Mouse (Mus musculus) mesoderm, embryonic 11.5 days (tissue): Measurements from ENCODE around the gene Cklf.
"Not testable (repeated sequence)": the region's sequence is repeated elsewhere in the genome, so short reads cannot be mapped to it uniquely, and the experiment has no call there.

ENCODE experiments used
- DNase-seq: peaks from one replicate; pipeline ENCODE4 v3.0.0-alpha.2; 2012; ENCODE audit warnings: low read depth, low spot score

Gene Cklf

DNA sequence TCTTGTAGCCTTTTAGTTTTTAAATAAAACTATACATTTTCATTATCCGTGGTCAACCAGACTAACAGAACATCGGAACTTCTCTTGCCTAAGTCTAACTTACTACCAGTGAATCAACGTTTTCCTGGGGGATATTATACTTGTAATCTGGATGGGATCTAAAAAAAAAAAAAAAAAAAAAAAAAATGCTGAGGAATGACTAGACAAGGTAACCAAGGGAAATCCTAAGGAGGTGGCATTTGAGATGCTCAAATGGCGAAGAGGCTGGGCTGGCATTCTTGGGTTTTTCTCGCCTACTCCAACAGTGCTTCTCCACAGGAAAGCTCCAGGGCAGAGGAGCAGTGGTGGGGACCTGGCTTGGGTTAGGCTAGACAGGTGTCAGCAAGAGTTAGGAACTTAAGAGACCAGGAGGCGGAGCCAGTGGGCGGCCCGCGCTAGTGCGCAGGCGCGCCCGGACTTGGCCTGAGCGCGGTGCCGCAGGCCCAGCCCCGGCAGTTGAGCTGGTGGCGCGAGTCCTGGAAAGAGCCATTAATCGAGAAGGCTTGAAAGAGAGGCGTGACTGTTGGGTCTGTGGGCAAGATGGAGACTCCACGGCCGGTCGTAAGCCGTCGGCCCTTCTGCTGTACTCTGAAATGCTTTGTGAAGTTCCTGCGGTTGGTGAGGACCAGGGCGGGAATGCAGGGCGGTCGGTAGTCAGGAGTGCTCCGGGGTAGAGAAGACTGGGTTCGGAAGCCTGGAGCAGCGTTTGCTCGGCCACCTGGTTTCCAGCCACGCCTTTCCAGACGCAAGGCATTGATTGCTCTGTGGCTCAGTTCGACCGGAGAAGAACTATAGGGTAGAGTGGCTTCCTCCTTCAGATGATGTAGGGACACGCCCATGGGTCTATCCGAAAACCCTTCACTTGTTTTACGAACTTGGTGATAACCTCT, at the start of gene Cklf:
Gene Cklf, plus strand, starts transcription at position 423 of the 929 bp plus-strand sequence.
- peak; percentile 97 for DNase-seq

DNA sequence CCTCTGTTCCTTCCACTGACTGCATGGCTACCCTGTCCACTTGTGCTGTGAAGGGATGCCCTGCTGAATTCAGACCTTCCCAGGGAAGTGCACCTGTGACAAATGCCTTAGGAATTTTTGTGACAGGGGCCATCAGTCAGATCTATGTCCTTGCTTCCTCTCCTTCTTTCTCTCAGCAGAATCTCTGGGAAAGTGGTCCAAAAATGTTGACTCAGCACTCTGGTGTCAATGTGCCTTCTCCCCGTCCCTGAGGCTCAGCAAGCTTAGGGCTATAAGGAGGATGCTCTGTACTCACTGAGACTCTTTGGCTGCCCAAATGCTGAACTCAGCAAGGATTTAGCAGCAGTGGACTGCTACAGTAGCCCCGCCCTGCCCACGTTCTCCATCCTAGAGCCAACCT, 49.0 kb upstream of the Cklf start:
- DNase-seq = no peak

DNA sequence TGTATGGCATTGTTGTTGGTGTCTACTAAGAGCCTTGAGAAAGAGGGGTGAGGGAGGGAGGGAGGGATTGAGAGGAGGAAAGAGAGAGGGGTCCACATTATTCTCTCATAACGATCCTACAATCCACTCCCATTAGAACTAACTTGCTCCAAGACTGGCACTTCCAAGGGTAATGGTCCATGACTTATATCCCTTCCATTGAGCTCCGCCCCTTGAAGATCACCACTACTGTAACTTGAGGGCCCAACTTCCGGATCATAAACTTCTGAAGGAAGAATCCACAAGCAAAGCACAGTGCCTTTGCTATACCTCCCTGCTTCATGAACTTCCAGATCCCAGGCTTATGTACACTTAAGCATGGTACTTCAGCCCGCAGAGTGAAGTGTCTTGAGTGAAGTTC, 48.3 kb upstream of the Cklf start:
- DNase-seq = no peak

DNA sequence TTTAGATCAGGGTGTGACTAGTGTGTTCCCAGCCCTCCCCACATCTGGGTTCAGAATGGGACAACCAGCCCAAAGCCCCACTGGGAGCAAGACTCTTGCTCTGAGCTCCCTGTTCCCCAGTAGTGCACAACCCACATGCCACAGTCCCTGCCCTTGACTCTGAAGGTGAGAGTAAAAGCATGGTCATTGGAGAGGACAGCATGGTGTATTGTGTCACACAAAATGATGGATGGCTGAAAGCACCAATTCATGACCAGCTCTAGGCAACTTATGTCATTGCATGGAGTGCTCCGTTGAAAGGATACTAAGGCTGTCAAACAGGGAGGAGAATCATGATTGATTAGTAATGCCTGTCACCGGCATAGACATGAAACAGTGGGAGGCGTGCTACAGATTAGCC, 45.4 kb upstream of the Cklf start:
- no peak for DNase-seq

DNA sequence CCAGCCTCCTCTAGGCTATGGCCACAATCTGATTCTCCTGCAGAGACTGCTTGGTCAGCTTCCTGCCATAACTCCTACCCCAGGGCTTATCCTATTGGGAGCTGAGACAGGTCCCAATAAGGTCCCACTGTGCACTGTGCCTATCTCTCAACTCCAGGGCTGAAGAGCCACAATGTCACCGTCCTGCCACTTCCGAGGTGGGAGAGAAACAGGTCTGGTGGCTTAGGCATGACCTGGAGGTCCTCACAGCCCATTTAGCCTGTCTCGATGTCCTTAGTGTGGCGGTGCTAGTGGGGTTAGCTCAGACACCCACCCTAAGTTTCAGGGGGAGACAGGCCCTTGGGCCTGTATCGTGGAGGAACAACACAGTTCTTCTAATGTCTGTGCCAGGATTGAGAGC, 33.1 kb upstream of the Cklf start:
- DNase-seq = no peak

DNA sequence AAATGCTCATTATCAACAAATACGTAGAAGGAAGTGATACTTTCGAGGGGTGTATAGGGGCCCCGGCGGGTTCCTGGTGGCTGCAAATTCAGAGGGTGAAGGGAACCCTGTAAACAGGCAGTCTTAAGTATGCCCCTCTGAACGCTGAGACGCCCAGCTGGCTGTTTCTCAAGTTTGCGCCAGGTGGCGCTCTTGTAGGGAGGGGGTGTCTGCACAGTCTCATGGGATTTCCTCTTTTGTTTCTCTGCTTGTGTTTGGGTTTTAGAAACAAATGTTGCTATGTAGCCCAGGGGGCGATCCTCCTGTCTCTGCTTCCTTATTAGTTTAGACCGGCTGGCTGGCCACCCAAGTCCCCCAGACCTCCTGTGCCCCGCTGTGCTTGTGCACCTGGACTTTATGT, 31.6 kb upstream of the Cklf start:
- DNase-seq = peak; percentile 57

DNA sequence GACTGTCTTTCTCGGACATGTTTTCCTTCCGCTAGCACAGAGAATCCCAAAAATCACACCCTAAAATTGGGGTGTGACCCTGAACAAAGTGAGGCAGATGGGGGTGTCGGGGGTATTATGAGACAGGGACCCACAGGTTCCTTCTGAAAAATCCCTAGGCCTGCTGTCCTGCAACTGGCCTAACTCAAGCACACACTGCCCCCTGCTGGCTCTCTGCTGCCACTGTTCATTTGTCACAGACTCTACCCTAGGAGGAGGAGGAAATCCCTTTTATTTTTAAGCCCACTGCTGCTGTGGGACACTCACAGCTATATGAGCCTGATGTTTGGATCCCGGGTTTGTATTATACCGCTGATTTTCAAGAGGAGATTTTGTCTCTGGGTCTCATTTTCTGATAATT, 30.9 kb upstream of the Cklf start:
- DNase-seq = peak; percentile 82

DNA sequence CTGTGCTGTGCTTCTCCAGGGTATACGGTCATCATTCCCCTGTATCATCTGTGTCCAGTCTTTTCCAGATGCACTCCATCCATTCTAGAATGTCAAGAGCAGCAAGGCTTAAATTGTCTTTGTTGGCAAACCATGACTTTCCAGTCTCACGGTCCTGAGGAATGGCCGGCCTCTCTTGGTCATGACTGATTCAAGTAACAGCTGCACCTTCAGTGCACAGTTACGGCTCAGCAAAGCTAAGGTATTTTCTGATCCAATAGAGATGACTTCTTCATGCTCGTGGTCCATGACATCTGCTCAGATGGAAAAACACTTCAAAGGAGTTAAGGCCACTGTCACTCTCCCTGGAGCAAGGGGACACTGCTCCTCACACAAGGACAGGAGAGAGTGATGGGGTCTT, 23.6 kb upstream of the Cklf start:
- DNase-seq = no peak

DNA sequence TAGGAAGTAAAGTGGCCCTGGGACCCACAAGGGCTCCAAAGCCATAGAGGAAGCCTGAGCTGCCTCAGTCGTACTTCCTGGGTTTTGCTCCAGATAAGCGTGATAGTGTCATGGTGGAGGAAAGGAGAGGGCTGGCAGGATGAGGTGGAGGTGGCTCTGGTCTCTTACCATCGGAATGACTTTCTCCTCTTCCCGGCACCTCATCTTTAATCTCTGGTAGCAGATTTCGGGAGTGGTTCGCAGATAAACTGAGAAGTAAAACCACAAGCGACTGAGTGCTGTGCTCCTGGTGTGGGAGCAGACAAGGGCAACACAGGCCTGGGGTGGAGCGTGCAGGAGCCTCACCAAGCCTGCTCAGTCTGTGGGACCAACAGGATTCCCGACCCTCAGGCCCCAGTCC, 20.3 kb upstream of the Cklf start:
- no peak for DNase-seq

DNA sequence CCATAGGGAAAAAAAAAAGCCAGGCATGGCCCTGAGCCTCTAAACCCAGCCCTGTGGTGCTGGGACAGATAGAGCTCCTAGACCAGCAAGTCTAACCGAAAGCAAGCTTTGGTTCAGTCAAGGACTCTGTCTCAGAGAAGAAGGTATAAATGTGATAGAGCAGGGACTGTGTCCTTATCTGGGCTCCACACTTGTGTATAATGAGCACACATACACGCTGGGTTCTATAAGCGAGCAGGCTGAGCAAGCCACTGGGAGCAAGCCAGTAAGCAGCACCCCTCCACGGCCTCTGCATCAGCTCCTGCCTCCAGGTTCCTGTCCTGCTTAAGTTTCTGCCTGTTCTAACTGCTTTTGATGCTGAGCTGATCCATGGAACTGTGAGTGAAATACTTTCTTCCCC, 18.6 kb upstream of the Cklf start:
- no peak for DNase-seq

DNA sequence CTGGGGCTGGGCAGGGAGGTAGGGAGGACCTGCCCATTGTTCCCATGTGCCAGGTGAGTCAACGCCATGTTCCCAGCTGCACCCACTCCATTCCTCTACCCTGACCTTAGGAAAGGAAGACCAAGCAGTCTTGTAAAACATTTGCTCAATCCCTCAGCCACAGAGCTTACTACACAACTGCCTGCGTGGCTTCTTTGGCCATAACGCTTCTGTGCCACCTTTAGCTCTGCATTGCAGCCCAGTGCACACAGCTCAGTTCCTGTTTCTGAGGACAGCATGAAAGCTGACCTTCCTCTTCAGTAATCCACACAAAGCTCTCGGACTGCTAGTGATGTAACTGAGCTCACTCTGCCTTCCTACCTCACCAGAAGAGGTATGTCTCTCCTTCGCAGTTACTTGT, 17.7 kb upstream of the Cklf start:
- no peak for DNase-seq

DNA sequence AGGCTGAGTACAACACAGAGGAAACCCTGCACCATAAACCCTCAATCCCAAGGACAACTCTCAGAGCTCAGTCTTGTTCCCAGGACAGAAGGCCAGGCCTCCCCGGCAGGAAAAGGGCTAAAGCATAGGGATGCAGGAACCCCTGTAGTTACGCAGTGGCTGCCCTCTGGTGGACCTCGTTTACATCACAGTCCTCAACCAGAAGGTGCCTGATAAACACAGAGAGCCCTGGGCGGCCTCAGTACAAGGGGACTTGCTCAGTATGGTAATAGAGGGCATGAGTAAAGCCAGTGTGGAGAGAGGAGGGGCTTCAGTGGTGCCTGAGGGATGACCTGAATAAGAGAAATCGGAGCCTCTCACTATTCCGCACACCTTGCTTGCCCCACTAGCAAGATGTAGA, 16.1 kb upstream of the Cklf start:
- no peak for DNase-seq

DNA sequence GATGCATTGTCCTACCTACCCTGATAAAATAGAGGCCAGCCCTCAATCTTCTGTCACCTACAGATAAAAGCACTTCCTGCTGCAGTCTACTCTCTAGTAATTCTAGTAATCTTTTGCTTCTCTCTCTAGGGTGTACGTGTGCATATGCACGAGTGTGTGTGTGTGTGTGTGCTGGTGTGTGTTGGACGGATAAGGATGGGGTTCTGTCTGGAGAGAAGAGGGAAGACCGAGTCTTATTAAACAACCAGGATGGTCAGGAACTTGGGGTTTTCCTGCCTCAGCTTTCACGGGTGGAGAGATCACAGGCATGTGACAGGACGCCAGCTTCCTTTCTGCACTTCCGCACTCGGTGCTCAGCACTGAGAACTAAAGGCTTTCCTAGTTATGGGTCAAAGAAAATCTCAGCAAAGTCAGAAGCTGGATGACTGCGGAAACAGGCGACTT, 11.2 kb upstream of the Cklf start:
- no peak for DNase-seq

DNA sequence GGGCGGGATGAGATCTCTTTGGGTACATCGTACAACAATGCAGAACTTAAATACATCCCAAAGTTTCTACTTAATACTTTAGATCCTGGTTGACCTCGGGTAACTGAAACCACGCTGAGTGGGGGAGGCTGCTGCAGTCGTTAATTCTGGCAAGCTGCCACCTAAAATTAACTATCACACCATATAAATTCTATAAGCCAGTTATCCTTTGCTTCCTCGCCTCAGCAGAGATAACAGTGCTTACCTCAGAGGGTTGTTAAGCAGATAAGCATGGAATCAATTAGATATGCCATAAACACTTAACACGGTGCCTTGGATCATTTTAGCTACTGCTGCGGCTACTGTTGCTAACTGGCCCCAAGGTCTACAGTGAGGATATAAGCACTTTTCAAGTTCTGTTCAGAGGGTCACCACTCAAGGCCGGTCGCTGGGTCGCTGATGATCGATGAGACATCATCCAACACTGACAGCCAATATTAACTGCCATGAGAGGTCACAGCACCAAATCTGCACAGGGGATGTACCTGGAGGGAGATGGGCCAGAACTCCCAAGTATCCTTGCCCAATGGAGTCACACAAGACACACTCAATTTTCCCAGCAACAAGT, 8.5 kb upstream of the Cklf start:
- DNase-seq = no peak

DNA sequence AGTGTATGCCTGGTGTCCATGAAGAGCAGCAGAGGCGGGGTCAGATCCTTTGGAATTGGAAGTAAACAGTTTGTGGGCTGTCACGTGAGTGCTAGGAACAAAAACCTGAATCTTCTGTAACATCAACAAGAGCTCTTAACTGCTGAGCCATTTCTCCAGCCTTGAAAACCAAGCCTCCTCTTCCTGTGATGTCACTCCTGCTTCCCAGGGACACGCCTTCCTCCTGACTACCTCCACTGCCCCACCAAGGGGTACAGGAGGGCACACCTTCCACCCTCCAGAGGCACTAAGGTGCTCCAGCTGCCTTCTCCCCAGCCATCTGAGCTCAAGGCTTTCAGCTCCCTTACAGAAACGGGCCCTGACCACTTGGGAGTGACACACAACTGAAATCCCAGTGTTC, 4.0 kb upstream of the Cklf start:
- no peak for DNase-seq

DNA sequence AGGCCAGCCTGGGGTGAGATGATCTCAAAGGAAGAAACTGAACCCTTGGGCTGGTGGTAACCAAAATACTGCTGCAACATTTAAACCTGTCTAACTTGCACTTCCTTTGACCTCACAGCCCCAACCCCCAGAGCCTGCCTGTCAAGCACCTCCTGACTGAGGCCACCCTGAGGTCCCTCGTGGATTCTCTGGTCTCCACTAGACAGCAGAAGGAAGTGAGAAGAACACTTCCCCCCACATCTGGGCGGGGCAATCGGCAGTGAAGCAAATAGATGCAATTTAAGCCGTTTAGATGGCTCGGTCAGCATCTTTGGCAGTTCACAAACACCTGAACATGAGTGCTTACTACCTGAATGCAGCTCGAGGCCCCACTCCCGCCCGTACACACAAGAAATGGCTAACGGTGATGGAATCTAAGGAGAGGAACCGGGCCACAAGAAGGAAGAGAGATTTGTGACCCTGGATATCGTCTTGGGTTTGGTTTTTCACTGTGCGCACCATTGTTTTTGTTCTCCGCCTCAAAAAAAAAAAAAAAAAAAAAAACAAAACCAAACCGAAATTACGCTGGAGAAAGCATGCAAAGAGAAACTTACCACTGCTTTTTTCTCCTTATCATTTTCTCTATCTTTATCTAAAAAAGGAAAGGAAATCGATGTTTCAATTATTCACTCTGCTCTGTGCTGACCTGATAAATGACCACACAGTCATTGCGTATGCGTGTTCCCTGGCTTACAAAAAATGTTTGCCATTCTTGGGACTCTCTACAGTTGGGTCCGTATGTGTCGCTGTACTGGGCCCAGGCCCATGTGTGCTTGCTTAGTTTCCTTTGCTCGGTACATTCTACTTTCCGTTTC, 3.4 kb upstream of the Cklf start:
- no peak for DNase-seq

DNA sequence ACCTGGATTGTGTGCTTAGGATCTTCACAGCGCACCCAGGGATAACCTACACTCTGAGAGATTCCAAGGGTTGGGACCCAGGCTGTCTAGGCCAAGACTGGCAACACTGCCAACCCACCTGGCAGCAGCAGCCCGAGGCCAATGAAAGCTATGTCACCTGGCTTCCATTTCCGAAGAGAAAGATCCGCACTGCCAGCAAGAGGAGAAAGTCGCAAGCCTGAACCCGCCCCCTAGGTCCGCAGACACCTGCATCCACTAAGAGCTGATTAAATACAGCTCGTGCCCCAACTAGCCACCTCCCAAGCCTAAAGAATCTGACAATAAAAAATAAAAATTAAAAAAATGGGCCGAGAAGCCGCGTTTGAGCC, 2.8 kb upstream of the Cklf start:
- no peak for DNase-seq

DNA sequence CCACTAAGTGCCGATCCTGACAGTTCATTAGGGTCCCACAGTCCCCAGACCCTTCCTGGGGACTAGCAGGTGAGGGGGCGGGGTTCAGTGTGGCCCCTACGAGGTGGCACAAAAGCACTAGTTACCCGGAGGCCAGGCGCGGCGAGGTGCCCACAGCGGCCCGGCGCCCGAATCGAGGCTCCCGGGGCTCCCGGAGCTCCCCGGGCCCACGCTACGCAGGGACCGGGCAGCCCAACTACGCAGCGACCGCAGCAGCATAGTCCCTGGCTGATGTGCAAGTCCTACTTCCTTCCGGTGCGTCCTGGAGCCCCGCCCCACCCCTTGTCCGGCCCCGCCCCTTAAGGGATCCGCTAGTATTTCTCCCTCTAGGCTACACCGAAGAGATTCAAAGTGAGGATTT, 2.4 kb upstream of the Cklf start, which contains the start of gene Tk2:
Gene Tk2, minus strand, starts transcription at position 283 of the 400 bp plus-strand sequence.
- peak; percentile 69 for DNase-seq

DNA sequence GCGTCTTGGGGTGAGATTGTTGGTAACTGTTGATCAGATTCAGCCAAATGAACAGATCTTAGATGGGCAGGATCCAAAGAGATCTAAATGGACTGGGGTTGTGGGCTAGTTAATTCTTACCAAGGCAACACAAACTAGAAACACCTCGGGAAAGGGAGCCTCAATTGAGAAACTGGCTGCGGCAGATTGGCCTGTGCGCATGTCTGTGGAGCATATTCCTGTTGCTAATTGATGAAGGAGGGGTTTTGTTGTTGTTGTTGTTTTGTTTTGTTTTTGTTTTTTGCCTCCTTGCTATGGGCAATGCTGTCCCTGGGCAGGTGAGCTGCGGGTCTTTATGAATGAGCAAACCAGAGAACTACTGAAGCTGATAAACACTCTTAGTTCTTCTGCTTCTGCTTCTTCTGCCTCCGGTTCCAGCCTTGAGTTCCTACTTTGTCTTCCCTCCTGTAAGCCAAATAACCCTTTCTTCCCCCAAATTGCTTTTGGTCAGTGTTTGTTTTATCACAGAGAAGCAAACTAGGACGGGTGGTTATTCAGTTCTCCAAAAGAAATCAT, 1.1 kb upstream of the Cklf start:
- DNase-seq = no peak

DNA sequence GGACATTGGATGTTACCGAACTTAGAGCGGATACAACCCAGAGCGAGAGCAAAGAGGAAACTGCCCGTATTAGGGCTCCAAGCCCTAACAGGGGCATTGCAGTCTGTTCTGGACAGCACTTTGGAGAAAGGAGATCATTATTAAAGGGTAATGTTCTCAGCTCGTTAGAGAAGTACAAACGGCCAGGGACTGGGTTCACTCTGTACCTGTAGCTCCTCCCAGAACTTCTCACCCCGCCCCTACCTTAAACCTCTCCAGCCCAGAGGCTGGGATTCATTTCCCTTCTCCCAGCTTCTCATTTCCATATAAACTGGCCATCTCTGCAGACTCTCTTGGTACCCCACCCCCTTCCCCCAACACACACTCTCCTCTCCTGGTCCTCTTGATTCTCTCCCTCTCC, 800 bp downstream of the Cklf start:
- no peak for DNase-seq

DNA sequence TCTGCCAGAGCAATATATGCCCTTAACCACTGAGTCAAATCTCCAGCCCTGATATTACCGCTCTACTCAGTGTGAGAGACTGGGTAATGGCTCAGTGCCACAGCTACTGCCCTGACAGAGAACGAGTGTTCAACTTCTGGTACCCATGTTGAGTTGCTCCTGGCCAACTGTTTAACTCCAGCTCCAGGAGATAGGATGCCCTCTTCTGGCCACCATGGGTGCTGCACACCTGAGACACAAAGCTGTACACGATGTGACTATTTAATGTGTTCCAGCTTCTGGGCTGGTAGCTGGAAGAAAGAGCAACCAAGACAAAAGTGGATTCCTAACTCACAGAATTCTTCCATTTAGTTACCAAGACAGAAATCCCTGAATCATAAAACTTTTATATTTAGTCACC, 2.4 kb downstream of the Cklf start:
- DNase-seq = no peak

DNA sequence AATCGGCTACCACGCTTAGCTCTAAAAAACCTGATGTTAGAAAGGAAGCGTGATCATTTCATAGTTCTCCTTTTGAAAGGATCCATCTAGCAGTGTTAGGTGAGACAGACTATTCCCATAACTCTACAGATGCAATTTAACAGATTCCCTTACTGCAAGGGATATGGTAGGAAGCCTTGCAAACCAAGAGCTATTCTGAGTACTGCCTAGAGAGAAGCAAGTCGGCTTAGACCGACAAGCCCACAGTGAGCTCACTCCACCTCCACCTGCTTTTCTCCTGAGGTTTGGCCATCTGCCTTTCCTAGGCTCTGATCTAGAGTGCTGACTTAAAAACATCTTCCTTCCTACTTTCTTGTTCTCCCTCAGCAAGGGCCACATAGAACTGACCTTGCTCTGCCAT, 11.1 kb downstream of the Cklf start:
- DNase-seq = not testable (repeated sequence)
